Mouse (Mus musculus) CH12.LX (cell line): ENCODE data around the gene Cbx4. TPM values are rescaled to one million over a fixed set of nuclear protein-coding genes. Genes with fewer than 3 reads are reported as not detected.

Experiments
- polyA plus RNA-seq: library from polyadenylated mRNA; unstranded; fragments of >175 nt; gene quantifications from 2 replicates; pipeline ENCODE4 v1.2.1, GENCODE M21; 2012; ENCODE audit warnings: low read depth; ENCODE audit not compliant: insufficient read length
- total RNA-seq, 2 experiments: library from RNA; depleted of rRNA; stranded (reverse); fragments of 300-350 nt in 1 of 2; fragments of >200 nt in 1 of 2; gene quantifications; 2 replicates each; pipeline ENCODE4 v1.2.3; 2012 to 2014

Cbx4 gene
- total and polyA plus RNA-seq, 3 experiments, result 15.0 to 40.4 (median 26.0) TPM

Other genes with a start within 250 kb of the Cbx4 start
- not detected in 2 replicates for gene Rbfox3, start 174.6 kb downstream of the Cbx4 start, total RNA-seq (2012; rRNA removed)
- not detected in 2 replicates for gene Rbfox3, start 174.6 kb downstream of the Cbx4 start, total RNA-seq (2014; rRNA removed)
- not detected in 2 replicates for gene Rbfox3, start 174.6 kb downstream of the Cbx4 start, polyA plus RNA-seq
- gene Enpp7, start 98.0 kb downstream of the Cbx4 start, total RNA-seq (2012; rRNA removed), result not detected in 2 replicates
- gene Enpp7, start 98.0 kb downstream of the Cbx4 start, total RNA-seq (2014; rRNA removed), result not detected in 2 replicates
- not detected in 2 replicates for gene Enpp7, start 98.0 kb downstream of the Cbx4 start, polyA plus RNA-seq
- gene Cbx2, start 63.3 kb downstream of the Cbx4 start, total RNA-seq (2012; rRNA removed), result 10.9 and 15.5 TPM in 2 replicates
- 2.6 and 2.8 TPM in 2 replicates for gene Cbx2, start 63.3 kb downstream of the Cbx4 start, total RNA-seq (2014; rRNA removed)
- gene Cbx2, start 63.3 kb downstream of the Cbx4 start, polyA plus RNA-seq, result 3.6 and 3.9 TPM in 2 replicates
- 8.5 and 10.2 TPM in 2 replicates for gene Cbx8, start 45.3 kb downstream of the Cbx4 start, total RNA-seq (2012; rRNA removed)
- 6.2 and 7.7 TPM in 2 replicates for gene Cbx8, start 45.3 kb downstream of the Cbx4 start, total RNA-seq (2014; rRNA removed)
- 6.0 and 7.5 TPM in 2 replicates for gene Cbx8, start 45.3 kb downstream of the Cbx4 start, polyA plus RNA-seq
- gene Tbc1d16, start 142.3 kb upstream of the Cbx4 start, total RNA-seq (2012; rRNA removed), result 9.4 and 15.9 TPM in 2 replicates
- gene Tbc1d16, start 142.3 kb upstream of the Cbx4 start, total RNA-seq (2014; rRNA removed), result 0.65 and 0.79 TPM in 2 replicates
- gene Tbc1d16, start 142.3 kb upstream of the Cbx4 start, polyA plus RNA-seq, result 2.4 and 2.7 TPM in 2 replicates
- 0.80 and 1.3 TPM in 2 replicates for gene Ccdc40, start 142.4 kb upstream of the Cbx4 start, total RNA-seq (2012; rRNA removed)
- 0.82 and 0.97 TPM in 2 replicates for gene Ccdc40, start 142.4 kb upstream of the Cbx4 start, total RNA-seq (2014; rRNA removed)
- 1.2 and 1.4 TPM in 2 replicates for gene Ccdc40, start 142.4 kb upstream of the Cbx4 start, polyA plus RNA-seq
- gene Gaa, start 181.7 kb upstream of the Cbx4 start, total RNA-seq (2012; rRNA removed), result 80.8 and 105 TPM in 2 replicates
- gene Gaa, start 181.7 kb upstream of the Cbx4 start, total RNA-seq (2014; rRNA removed), result 19.6 and 19.8 TPM in 2 replicates
- gene Gaa, start 181.7 kb upstream of the Cbx4 start, polyA plus RNA-seq, result 91.0 and 93.2 TPM in 2 replicates
- 402 and 538 TPM in 2 replicates for gene Eif4a3, start 213.9 kb upstream of the Cbx4 start, total RNA-seq (2012; rRNA removed)
- 400 and 449 TPM in 2 replicates for gene Eif4a3, start 213.9 kb upstream of the Cbx4 start, total RNA-seq (2014; rRNA removed)
- 554 and 605 TPM in 2 replicates for gene Eif4a3, start 213.9 kb upstream of the Cbx4 start, polyA plus RNA-seq
- 0.63 and 1.1 TPM in 2 replicates for gene Card14, start 221.5 kb upstream of the Cbx4 start, total RNA-seq (2012; rRNA removed)
- not detected in 2 replicates for gene Card14, start 221.5 kb upstream of the Cbx4 start, total RNA-seq (2014; rRNA removed)
- gene Card14, start 221.5 kb upstream of the Cbx4 start, polyA plus RNA-seq, result 0.16 TPM in 1 of 2 replicates, not detected in the other